Mouse (Mus musculus): ENCODE measurements around the gene Cyb5d1. TPM values are rescaled to one million over a fixed set of nuclear protein-coding genes. Genes with fewer than 3 reads are reported as not detected.
A peak's percentile ranks its signal among the peaks of the same experiment; 100 is the strongest.

Gene Cyb5d1
- polyA plus RNA-seq, 1 experiment, result 5.3 TPM

DNA sequence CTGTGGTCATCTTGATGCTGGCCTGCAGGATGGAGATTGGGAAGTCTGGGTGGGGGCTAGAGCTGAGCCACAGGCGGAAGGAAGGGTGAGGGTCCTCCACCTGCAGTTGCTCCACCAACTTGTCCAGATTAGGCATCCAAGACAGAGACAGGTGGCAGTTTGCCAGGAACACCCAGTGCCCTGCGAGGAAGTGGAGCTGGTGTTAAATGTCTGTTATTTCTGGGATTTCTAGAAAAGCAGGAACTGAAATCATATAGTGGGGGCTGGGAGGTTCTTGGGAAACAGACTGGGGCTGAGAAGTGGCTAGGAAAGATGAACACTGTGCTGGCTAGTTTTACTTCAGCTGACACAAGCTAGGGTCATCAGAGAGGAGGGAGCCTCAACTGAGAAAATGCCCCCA, 33.9 kb upstream of the Cyb5d1 start:
- Histone ChIP-seq H3K4me3 (ENCODE audit: low read depth, low read length) (no peak overlapping the region), H3K27ac (ENCODE audit: insufficient read depth, low read depth, low read length) (peak overlapping the region; percentile 35; the same call in 1 of the 2 replicates), H3K4me1 (ENCODE audit: control insufficient read depth, insufficient read depth, insufficient read length, low read length) (peaks cover 4% of the 10 kb centered on the region), H3K36me3 (ENCODE audit: control insufficient read depth, insufficient read depth, low read length) (no peaks in the 10 kb centered on the region), H3K27me3 (ENCODE audit: control insufficient read depth, insufficient read depth, low read length) (no peaks in the 10 kb centered on the region)
- TF ChIP-seq POLR2A (IDR thresholded peaks at IDR 0.05; ENCODE audit: low read depth, low read length), result no peak
- no peak for TF ChIP-seq CTCF (IDR thresholded peaks at IDR 0.05; ENCODE audit: extremely low read depth, insufficient read length, insufficient replicate concordance, low read depth, low read length)
- 29% methylated on average over 2 of the region's 2 CpGs for WGBS

DNA sequence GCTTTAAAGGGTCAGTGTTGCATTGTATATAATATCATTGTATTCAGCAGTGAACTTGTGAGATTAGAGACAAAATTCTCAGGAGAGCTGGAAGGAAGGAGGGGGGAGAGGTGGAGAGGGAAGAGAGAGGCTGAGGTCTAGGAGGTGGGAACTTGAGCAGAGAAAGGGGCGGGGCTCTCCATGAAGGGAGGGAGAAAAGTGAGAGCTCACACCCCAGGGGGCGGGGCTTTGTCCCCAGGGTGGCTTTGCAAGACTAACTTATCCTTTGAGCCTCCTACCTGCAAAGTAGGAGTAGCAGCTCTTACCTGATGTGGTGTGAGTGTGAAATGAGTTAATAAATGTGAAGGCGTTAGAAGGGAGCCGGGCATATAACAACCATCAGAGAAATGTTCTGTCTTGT, 33.3 kb upstream of the Cyb5d1 start:
- WGBS, result 15% methylated on average over 4 of the region's 4 CpGs
- H3K4me1 ChIP-seq (ENCODE audit: control insufficient read depth, insufficient read depth, insufficient read length, low read length), result peaks cover 7% of the 10 kb centered on the region
- H3K4me3 ChIP-seq (ENCODE audit: low read depth, low read length), result no peak overlapping the region
- H3K36me3 ChIP-seq (ENCODE audit: control insufficient read depth, insufficient read depth, low read length), result no peaks in the 10 kb centered on the region
- TF ChIP-seq CTCF (IDR thresholded peaks at IDR 0.05; ENCODE audit: extremely low read depth, insufficient read length, insufficient replicate concordance, low read depth, low read length) (no peak), POLR2A (IDR thresholded peaks at IDR 0.05; ENCODE audit: low read depth, low read length) (no peak)
- peak overlapping the region; percentile 35; the same call in 1 of the 2 replicates for H3K27ac ChIP-seq (ENCODE audit: insufficient read depth, low read depth, low read length)
- no peaks in the 10 kb centered on the region for H3K27me3 ChIP-seq (ENCODE audit: control insufficient read depth, insufficient read depth, low read length)

DNA sequence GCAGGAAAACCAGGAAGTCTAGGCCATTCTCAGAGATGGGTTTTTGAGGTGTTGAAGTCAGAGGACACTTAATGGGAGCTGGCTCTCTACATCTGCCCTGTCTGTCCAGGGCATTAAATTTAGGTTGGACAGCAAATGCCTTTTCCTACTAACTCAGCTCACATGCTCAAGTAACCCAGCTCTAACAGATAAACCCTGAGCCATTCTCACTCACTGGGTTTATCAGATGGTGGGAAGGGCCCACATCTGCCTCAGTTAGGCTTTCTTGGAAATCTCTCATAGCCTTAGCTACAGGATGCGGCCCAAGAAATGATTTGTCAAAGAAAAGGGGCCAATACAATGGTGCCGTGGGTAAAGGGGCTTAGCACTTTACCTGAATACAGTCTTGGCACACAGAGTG, 30.8 kb upstream of the Cyb5d1 start:
- Histone ChIP-seq H3K4me3 (ENCODE audit: low read depth, low read length) (no peak overlapping the region), H3K36me3 (ENCODE audit: control insufficient read depth, insufficient read depth, low read length) (no peaks in the 10 kb centered on the region), H3K27ac (ENCODE audit: insufficient read depth, low read depth, low read length) (no peak overlapping the region), H3K27me3 (ENCODE audit: control insufficient read depth, insufficient read depth, low read length) (no peaks in the 10 kb centered on the region), H3K4me1 (ENCODE audit: control insufficient read depth, insufficient read depth, insufficient read length, low read length) (peaks cover 13% of the 10 kb centered on the region)
- 85% methylated on average over 2 of the region's 2 CpGs for WGBS
- TF ChIP-seq POLR2A (IDR thresholded peaks at IDR 0.05; ENCODE audit: low read depth, low read length) (no peak), CTCF (IDR thresholded peaks at IDR 0.05; ENCODE audit: extremely low read depth, insufficient read length, insufficient replicate concordance, low read depth, low read length) (no peak)

DNA sequence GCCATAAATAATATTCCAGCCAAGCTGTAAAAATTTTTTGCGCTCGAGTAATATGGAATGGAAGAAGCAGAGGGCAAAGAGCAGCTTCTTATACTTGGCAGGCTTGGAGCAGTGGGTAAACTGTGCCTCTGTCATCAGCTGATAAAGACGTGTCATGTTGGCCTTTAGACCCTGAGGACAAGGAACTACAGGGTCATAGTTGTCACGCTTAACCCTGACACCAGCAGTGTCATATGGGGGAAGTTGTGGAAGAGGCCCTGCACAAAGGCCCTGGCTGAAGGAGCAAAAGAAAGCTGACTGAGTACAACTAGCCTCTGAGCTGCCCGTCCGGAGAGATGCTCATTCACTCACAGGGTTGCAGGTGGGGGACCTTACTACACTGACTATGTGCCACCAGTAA, 28.5 kb upstream of the Cyb5d1 start:
- H3K27ac ChIP-seq (ENCODE audit: insufficient read depth, low read depth, low read length), result peak overlapping the region; percentile 96

DNA sequence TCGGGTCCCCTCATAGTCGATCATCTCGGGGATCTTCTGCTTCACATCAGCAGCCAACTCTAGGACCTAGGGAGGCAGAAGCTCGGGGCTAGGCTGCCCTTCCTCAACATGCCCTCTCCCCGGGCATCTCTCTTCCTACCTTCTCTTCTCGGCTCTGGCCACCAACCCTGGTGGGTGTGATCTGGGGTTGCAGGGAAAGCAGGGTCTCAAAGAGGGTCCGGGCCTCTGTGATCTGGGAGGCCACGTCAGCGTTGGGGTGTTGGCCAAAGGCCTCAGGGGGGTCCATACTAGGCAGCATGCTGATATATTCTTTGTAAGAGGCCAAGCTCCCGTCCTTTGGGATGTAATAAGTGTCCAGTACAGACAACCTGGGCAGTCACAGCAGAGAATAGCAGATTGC, 27.4 kb upstream of the Cyb5d1 start:
- no peak for TF ChIP-seq POLR2A (IDR thresholded peaks at IDR 0.05; ENCODE audit: low read depth, low read length)
- TF ChIP-seq CTCF (IDR thresholded peaks at IDR 0.05; ENCODE audit: extremely low read depth, insufficient read length, insufficient replicate concordance, low read depth, low read length), result no peak
- H3K4me3 ChIP-seq (ENCODE audit: low read depth, low read length), result no peak overlapping the region
- WGBS, result 90% methylated on average over 10 of the region's 10 CpGs
- peaks cover 13% of the 10 kb centered on the region; the same call in 1 of the 2 replicates for H3K4me1 ChIP-seq (ENCODE audit: control insufficient read depth, insufficient read depth, insufficient read length, low read length)
- no peaks in the 10 kb centered on the region for H3K36me3 ChIP-seq (ENCODE audit: control insufficient read depth, insufficient read depth, low read length)
- H3K27me3 ChIP-seq (ENCODE audit: control insufficient read depth, insufficient read depth, low read length), result no peaks in the 10 kb centered on the region
- no peak overlapping the region for H3K27ac ChIP-seq (ENCODE audit: insufficient read depth, low read depth, low read length)

More for the DNA sequence above, 28.5 kb upstream of the Cyb5d1 start:
- no peaks in the 10 kb centered on the region for H3K27me3 ChIP-seq (ENCODE audit: control insufficient read depth, insufficient read depth, low read length)
- H3K4me1 ChIP-seq (ENCODE audit: control insufficient read depth, insufficient read depth, insufficient read length, low read length), result peaks cover 13% of the 10 kb centered on the region; the same call in 1 of the 2 replicates
- no peaks in the 10 kb centered on the region for H3K36me3 ChIP-seq (ENCODE audit: control insufficient read depth, insufficient read depth, low read length)
- WGBS, result 20% methylated on average over 6 of the region's 6 CpGs
- TF ChIP-seq CTCF (IDR thresholded peaks at IDR 0.05; ENCODE audit: extremely low read depth, insufficient read length, insufficient replicate concordance, low read depth, low read length), result no peak
- peak; percentile 42; the same call in 1 of the 2 replicates for TF ChIP-seq POLR2A (IDR thresholded peaks at IDR 0.05; ENCODE audit: low read depth, low read length)
- no peak overlapping the region for H3K4me3 ChIP-seq (ENCODE audit: low read depth, low read length)

DNA sequence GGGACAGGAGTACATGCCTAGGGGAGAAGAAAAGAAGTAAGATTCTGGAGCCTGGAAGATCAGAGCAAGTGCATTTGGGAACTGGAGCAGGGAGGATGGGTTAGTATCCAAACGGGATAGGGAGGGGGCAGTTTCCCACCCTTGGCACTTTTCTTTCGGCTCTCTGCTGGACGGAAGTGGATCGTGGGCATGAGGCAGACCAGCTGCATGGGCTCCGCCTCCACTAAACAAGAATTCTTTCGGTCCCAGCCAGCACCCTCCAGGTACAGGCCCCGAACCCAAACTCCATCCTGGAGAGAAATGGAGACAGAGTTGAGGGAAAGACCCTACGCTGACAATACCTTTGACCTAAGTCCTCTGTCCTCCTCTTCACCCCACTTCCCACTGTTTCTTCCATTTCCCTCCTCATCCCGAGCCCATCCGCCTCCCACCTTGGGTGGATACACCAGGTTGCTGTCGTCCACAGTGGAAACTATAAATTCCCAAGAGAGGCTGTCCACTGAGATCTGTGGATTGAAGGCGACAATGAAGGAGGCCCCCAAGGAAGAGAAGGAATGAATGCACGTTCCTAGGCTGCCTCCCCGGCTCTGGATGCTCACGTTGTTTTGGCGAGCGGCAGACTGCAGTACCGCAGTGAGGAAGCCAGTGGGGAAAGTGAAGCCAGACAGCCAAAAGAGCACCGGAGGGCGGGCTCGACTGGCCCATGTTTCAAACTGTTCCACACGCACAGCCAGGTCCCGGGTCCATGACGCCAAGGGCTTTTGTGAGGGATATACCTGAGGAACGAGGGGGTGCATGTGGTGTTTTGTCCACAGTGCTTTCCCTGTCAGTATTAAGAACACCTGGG, 25.9 kb upstream of the Cyb5d1 start:
- Histone ChIP-seq H3K27ac (ENCODE audit: insufficient read depth, low read depth, low read length) (no peak overlapping the region), H3K4me1 (ENCODE audit: control insufficient read depth, insufficient read depth, insufficient read length, low read length) (peaks cover 15% of the 10 kb centered on the region; the same call in 1 of the 2 replicates), H3K4me3 (ENCODE audit: low read depth, low read length) (no peak overlapping the region), H3K27me3 (ENCODE audit: control insufficient read depth, insufficient read depth, low read length) (no peaks in the 10 kb centered on the region), H3K36me3 (ENCODE audit: control insufficient read depth, insufficient read depth, low read length) (no peaks in the 10 kb centered on the region)
- 52% methylated on average over 25 of the region's 25 CpGs for WGBS
- no peak for TF ChIP-seq CTCF (IDR thresholded peaks at IDR 0.05; ENCODE audit: extremely low read depth, insufficient read length, insufficient replicate concordance, low read depth, low read length)
- TF ChIP-seq POLR2A (IDR thresholded peaks at IDR 0.05; ENCODE audit: low read depth, low read length), result no peak

DNA sequence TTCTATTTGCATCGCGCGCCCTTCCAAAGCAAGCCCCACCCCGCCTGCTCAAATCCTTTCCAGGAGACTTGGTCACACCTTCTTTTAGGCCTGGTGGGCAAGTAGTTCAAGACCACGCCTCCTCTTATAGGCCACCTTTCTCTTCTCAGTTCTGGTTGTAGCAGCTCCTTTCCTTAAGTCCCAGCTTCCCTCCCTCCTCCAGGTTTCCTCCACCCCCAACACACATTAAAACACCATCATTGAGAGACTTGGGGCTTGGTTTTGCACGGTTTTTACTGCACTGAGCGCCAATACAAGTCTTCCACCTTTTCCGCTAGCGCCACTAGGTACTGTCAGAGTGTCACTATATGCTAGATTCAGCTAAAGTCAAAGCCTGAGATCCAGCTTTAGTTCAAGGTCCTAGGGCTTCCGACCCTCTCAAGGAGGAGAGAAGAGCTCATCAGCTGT, 25.1 kb upstream of the Cyb5d1 start:
- Histone ChIP-seq H3K27me3 (ENCODE audit: control insufficient read depth, insufficient read depth, low read length) (no peaks in the 10 kb centered on the region), H3K27ac (ENCODE audit: insufficient read depth, low read depth, low read length) (no peak overlapping the region), H3K4me1 (ENCODE audit: control insufficient read depth, insufficient read depth, insufficient read length, low read length) (peaks cover 15% of the 10 kb centered on the region; the same call in 1 of the 2 replicates), H3K36me3 (ENCODE audit: control insufficient read depth, insufficient read depth, low read length) (no peaks in the 10 kb centered on the region), H3K4me3 (ENCODE audit: low read depth, low read length) (peak overlapping the region; percentile 44)
- TF ChIP-seq CTCF (IDR thresholded peaks at IDR 0.05; ENCODE audit: extremely low read depth, insufficient read length, insufficient replicate concordance, low read depth, low read length), result no peak
- 24% methylated on average over 10 of the region's 10 CpGs for whole genome bisulfite sequencing
